Mouse (Mus musculus): ENCODE measurements around the gene Dnajb2.

Dnajb2 gene

DNA sequence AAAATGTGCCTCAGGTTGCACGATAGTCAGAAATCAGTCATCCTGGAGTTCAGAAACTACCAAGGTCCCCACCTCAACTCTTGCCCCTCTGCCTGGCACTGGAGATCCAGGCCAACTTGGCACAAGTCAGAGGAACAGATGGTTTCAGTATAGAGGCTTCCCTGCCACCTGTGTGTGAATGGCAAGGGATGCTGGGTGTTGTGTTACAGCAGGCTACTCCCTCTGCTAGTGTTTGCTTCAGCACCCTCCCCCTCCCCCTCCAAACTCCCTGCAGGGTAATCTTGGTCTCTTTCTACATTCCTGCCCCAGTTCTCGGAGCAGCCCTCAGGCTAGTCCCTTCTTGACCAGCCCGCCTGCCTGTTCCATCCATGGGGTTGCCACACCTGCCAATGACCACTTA lies 14.3 kb downstream of the Dnajb2 start:
- no peak for DNase-seq (ENCODE audit: low spot score in 2 of 2)

- peak; percentile 76 to 83 for DNase-seq (ENCODE audit: low spot score in 2 of 2)
Measured at GRCm38 (mm10) chr1:75251112-75251970, 15.1 kb downstream of the Dnajb2 start.

GRCm38 (mm10) chr1:75252308-75252707 lies 16.1 kb downstream of the Dnajb2 start:
- no peak for DNase-seq (ENCODE audit: low spot score in 2 of 2)

GRCm38 (mm10) chr1:75253029-75253428 lies 16.8 kb downstream of the Dnajb2 start:
- no peak for DNase-seq (ENCODE audit: low spot score in 2 of 2)

DNA sequence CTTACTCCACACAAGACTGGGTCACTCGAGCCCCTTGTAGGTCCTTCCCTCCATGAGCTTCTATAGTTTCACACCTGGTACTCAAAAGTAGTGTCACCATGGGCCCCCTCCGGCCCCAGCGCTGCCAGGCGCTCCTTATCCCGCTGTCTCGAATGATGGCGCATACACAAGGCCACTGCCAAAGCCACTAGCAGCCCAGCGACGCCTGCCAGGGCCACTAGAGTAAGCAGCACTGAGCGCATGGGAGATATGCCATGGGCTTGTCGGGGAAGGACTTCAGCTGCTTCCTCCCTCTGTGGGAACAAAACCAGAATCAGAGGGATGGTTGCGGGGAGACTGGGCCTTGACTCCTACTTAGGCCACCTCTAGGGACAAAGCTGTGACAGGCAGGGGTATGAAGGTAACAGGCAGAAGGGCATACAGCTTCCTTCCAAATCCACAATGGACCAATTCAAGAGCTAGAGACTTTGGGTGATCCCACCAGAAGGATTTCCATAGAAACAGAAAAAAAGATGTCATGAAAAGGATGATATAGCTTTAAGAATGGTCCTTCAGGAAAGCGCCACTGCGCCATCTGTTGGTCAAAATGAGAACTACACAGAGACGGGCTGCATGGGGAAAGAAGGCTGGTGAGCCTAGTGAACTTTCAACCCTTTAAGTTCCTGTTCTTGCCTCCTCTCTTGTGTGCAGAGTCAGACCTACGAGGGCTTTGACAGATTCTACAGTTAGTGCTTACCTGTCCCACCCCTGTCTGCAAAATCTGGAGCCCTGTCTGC lies 17.8 kb downstream of the Dnajb2 start:
- DNase-seq (ENCODE audit: low spot score in 2 of 2), result peak; percentile 74 to 89

DNA sequence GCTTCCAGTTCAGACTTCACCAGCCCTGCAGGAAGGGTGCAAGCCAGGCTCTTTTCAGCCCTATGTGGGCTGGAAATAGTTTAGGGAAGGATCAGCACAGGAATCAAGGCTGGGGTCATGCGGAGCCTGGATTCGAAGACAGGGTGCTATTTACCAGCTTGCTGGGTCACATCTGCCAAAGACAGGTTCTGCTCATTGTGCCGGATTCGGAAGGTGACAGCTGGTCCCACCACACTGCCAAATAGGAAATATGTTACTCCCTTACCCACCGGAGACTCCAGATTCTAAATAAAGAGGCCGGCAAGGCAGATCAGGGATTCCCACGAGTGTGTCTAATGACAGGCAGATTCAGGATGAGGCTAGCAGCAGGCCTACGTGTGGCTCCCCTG lies 18.4 kb downstream of the Dnajb2 start:
- no peak for DNase-seq (ENCODE audit: low spot score in 2 of 2)

GRCm38 (mm10) chr1:75255516-75256046 lies 19.4 kb downstream of the Dnajb2 start:
- DNase-seq (ENCODE audit: low spot score in 2 of 2), result peak; percentile 64 to 72

- DNase-seq (ENCODE audit: low spot score in 2 of 2), result no peak
Measured at GRCm38 (mm10) chr1:75261278-75261677, 25.1 kb downstream of the Dnajb2 start.

- DNase-seq (ENCODE audit: low spot score in 2 of 2), result peak in 1 of 2 experiments; percentile 65
Measured at GRCm38 (mm10) chr1:75262969-75263951, 27.1 kb downstream of the Dnajb2 start.

GRCm38 (mm10) chr1:75264091-75264880 lies 28.1 kb downstream of the Dnajb2 start, which contains the start of gene Ptprn:
Gene Ptprn (minus strand): TSS chr1:75264502.
- DNase-seq (ENCODE audit: low spot score in 2 of 2), result no peak

GRCm38 (mm10) chr1:75277195-75278188 lies 41.3 kb downstream of the Dnajb2 start:
- DNase-seq (ENCODE audit: low spot score in 2 of 2), result peak in 1 of 2 experiments; percentile 46

GRCm38 (mm10) chr1:75278228-75278627 lies 42.0 kb downstream of the Dnajb2 start, which contains the start of gene Resp18:
Gene Resp18 (minus strand): TSS chr1:75278415.
- DNase-seq (ENCODE audit: low spot score in 2 of 2), result no peak

DNA sequence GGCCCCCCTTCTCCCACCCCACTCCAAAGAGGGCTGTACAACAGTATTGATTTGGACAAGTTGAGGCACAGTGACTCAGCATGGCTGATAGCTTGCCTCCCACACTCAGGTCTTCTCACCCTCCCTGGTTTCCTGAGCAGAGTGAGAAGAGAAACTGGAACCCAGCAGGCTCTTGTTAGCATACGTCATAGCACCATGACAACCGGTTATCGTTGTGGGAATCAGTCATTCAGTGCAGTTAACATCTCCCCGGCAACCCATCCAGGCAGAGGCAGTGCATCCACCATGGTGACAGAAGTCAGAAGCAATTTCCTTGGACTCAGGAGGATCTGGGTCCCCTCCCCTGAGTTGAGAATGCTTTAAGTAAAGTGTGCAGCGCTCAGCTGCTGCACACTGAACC lies 46.8 kb downstream of the Dnajb2 start:
- DNase-seq (ENCODE audit: low spot score in 2 of 2), result no peak

DNA sequence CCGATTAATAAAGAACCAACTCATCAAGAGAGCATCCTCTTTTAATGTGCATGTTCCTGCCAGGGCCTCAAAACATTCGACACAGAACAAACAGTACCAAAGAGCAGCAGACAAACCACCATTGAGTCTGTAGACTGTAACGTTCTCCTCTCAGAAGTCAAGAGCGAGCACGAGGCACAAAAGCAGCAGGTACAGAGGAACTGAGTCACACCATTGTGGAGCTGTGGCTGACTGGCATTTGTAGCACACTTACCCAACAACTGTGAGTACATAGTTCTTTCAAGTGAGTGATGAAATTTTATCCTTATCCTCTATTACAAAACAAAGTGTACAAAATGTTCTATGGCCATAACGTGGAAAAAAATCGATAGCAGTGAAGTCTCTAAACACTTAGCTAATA lies 48.7 kb downstream of the Dnajb2 start:
- DNase-seq (ENCODE audit: low spot score in 2 of 2), result no peak

DNA sequence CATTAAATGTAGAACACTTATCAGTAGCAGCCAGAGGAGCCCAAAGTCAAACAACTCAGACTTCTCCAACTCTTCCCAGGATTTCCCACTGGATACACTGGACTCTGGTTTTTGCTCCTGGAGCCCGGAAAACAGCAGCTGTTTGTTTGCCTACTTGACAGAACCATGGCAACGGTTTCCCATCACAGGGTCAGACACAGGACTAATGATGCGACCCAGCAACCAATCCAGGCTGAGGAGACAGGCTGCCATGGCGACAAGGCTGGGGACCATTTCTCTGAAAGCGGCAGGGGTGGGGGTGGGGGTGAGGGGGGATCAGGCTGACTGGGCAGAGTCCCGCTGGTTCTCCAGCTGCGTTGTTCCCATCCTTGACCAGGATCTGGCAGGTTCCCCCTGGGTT lies 53.2 kb downstream of the Dnajb2 start:
- DNase-seq (ENCODE audit: low spot score in 2 of 2), result no peak

DNA sequence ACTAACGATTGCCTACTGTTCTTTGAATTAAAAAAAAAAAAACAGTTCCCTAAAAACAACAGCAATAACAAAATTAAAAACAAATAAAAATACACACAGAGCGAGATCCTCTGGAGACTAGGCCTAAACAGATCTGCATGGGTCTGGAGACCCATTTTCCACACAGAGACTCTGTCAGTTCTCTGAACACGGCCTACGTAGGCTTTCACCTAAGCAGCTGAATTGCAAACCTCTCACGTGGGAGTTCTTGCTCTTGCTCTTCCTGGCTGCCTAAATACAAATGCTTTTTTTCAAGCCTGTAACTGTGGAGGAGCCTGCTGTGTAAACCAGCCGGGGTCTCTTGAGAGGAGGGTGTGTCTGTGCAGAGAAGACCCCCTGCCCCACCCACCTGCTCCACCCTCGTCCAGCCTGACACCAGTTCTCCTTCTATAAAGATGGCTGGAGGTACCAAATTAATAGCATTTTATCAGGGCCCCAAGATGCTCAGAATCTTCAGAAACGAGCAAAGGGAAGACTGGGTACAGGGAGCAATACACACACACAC lies 53.8 kb downstream of the Dnajb2 start:
- no peak for DNase-seq (ENCODE audit: low spot score in 2 of 2)

- peak in 1 of 2 experiments; percentile 24 for DNase-seq (ENCODE audit: low spot score in 2 of 2)
Measured at GRCm38 (mm10) chr1:75290582-75290981, 54.4 kb downstream of the Dnajb2 start.

DNA sequence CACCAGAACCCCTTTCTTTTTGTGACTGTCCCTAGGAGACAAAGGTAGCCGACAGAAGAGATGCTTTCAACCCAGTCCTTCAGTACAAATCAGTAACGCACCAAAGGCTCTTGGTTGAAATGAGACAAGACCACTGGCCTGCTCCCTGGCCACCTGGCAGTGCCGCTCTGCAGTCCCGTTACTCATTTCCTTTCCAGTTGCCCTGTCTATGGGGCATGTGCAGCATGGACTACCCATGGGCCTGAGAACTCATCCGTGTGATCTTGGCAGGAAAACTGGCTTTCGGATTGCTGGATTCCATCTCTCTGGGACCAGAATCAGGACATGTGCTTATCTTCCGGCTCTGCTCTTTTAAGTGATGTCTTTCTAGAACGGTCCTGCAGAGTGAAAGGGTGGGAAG lies 55.1 kb downstream of the Dnajb2 start:
- no peak for DNase-seq (ENCODE audit: low spot score in 2 of 2)

Data from thymus, postnatal 10 days (tissue).